Mouse (Mus musculus): Measurements from ENCODE around the gene Eif4enif1.

Eif4enif1 gene

GRCm38 (mm10) chr11:3267133-3267532 lies 64.9 kb downstream of the Eif4enif1 start:
- no peak for DNase-seq (ENCODE audit: low spot score)

GRCm38 (mm10) chr11:3269241-3269640 lies 67.0 kb downstream of the Eif4enif1 start:
- DNase-seq (ENCODE audit: low spot score): no peak

- no peak for DNase-seq (ENCODE audit: low spot score)
Measured at GRCm38 (mm10) chr11:3278351-3278750, 76.2 kb downstream of the Eif4enif1 start.

- no peak for DNase-seq (ENCODE audit: low spot score)
Measured at GRCm38 (mm10) chr11:3279729-3280128, 77.5 kb downstream of the Eif4enif1 start.

- DNase-seq (ENCODE audit: low spot score): no peak
Measured at GRCm38 (mm10) chr11:3282887-3283286, 80.7 kb downstream of the Eif4enif1 start.

- DNase-seq (ENCODE audit: low spot score): no peak
Measured at GRCm38 (mm10) chr11:3283645-3284044, 81.5 kb downstream of the Eif4enif1 start.

GRCm38 (mm10) chr11:3285940-3286339 lies 83.7 kb downstream of the Eif4enif1 start:
- no peak for DNase-seq (ENCODE audit: low spot score)

GRCm38 (mm10) chr11:3287131-3287530 lies 84.9 kb downstream of the Eif4enif1 start:
- no peak for DNase-seq (ENCODE audit: low spot score)

- DNase-seq (ENCODE audit: low spot score): no peak
Measured at GRCm38 (mm10) chr11:3287921-3288320, 85.7 kb downstream of the Eif4enif1 start.

GRCm38 (mm10) chr11:3288521-3289301 lies 86.5 kb downstream of the Eif4enif1 start, which contains the start of gene Patz1:
Gene Patz1, plus strand, starts transcription at chr11:3288874.
- no peak for DNase-seq (ENCODE audit: low spot score)

GRCm38 (mm10) chr11:3289302-3289802 lies 87.2 kb downstream of the Eif4enif1 start:
- no peak for DNase-seq (ENCODE audit: low spot score)

- DNase-seq (ENCODE audit: low spot score): no peak
Measured at GRCm38 (mm10) chr11:3289803-3290639, 87.8 kb downstream of the Eif4enif1 start.

- DNase-seq (ENCODE audit: low spot score): no peak
Measured at GRCm38 (mm10) chr11:3290640-3291310, 88.6 kb downstream of the Eif4enif1 start.

- DNase-seq (ENCODE audit: low spot score): no peak
Measured at GRCm38 (mm10) chr11:3291311-3292061, 89.3 kb downstream of the Eif4enif1 start.

GRCm38 (mm10) chr11:3292062-3292421 lies 89.8 kb downstream of the Eif4enif1 start:
- DNase-seq (ENCODE audit: low spot score): no peak

GRCm38 (mm10) chr11:3292711-3293249 lies 90.6 kb downstream of the Eif4enif1 start:
- DNase-seq (ENCODE audit: low spot score): no peak

- DNase-seq (ENCODE audit: low spot score): no peak
Measured at GRCm38 (mm10) chr11:3293361-3293760, 91.2 kb downstream of the Eif4enif1 start.
